Mouse (Mus musculus) cortical plate, adult 2 months (tissue): Measurements from ENCODE around the gene Dnajc8.

Experiments used
- CTCF ChIP-seq: fragments of 200-500 bp; IDR thresholded peaks from 2 replicates; pipeline ENCODE4 v1.5.1; 2011; ENCODE audit warnings: mild to moderate bottlenecking, control low read depth, low read length; ENCODE audit not compliant: insufficient read depth; ENCODE audit errors: extremely low read depth
- POLR2A ChIP-seq: fragments of 200-500 bp; IDR thresholded peaks from 2 replicates; pipeline ENCODE4 v1.6.1; 2011; ENCODE audit warnings: mild to moderate bottlenecking, low read length, control low read depth; ENCODE audit not compliant: insufficient read depth; ENCODE audit errors: extremely low read depth

- TF ChIP-seq CTCF (no peak), POLR2A (no peak)
Observed at GRCm38 (mm10) chr4:132590642-132591041, 55.3 kb downstream of the Dnajc8 start.
